Mouse (Mus musculus): ENCODE results near the gene Gm6525. TPM values are rescaled to one million over a fixed set of nuclear protein-coding genes. Genes with fewer than 3 reads are reported as not detected.

Gene Gm6525
- polyA plus RNA-seq, 1 experiment from 2014 or later, result 0.99 TPM

- Histone ChIP-seq H3K27ac (ENCODE audit: low read depth, low read length) (no peak overlapping the region), H3K27me3 (ENCODE audit: control insufficient read depth, insufficient read depth, low read length) (no peaks in the 10 kb centered on the region), H3K9ac (ENCODE audit: low read depth, low read length) (no peak overlapping the region), H3K36me3 (ENCODE audit: control insufficient read depth, insufficient read depth, low read length) (0 out of 2 replicates have a peak, but pooled peaks cover 3% of the 10 kb centered on the region), H3K4me3 (ENCODE audit: low read depth, low read length) (no peak overlapping the region), H3K4me1 (replicated peaks; ENCODE audit: control insufficient read depth, insufficient read depth, low read length) (no peaks in the 10 kb centered on the region), H3K4me2 (replicated peaks; ENCODE audit: low read depth, low read length) (no peak overlapping the region), H3K9me3 (ENCODE audit: control insufficient read depth, low read length) (no peaks in the 10 kb centered on the region)
- WGBS, result 84% methylated on average over 2 of the region's 2 CpGs
- DNase-seq (ENCODE audit: low spot score) (no peak), ATAC-seq (ENCODE audit: low FRiP score) (no peak)
Observed at GRCm38 (mm10) chr3:84180304-84180703, 6.4 kb downstream of the Gm6525 start.

- Histone ChIP-seq H3K9ac (ENCODE audit: low read depth, low read length) (no peak overlapping the region), H3K9me3 (ENCODE audit: control insufficient read depth, low read length) (no peaks in the 10 kb centered on the region), H3K4me2 (replicated peaks; ENCODE audit: low read depth, low read length) (no peak overlapping the region), H3K36me3 (ENCODE audit: control insufficient read depth, insufficient read depth, low read length) (0 out of 2 replicates have a peak, but pooled peaks cover 3% of the 10 kb centered on the region), H3K27me3 (ENCODE audit: control insufficient read depth, insufficient read depth, low read length) (no peaks in the 10 kb centered on the region), H3K4me1 (replicated peaks; ENCODE audit: control insufficient read depth, insufficient read depth, low read length) (no peaks in the 10 kb centered on the region), H3K27ac (ENCODE audit: low read depth, low read length) (no peak overlapping the region), H3K4me3 (ENCODE audit: low read depth, low read length) (no peak overlapping the region)
- no peak for DNase-seq (ENCODE audit: low spot score)
- 37% methylated on average over 8 of the region's 8 CpGs for WGBS
- no peak for ATAC-seq (ENCODE audit: low FRiP score)
Observed at GRCm38 (mm10) chr3:84181102-84181501, 7.2 kb downstream of the Gm6525 start.

GRCm38 (mm10) chr3:84181717-84182116 lies 7.8 kb downstream of the Gm6525 start:
- WGBS, result 27% methylated on average over 4 of the region's 4 CpGs
- ATAC-seq (ENCODE audit: low FRiP score) (no peak), DNase-seq (ENCODE audit: low spot score) (no peak)
- no peak overlapping the region for H3K27ac ChIP-seq (ENCODE audit: low read depth, low read length)
- no peak overlapping the region for H3K4me2 ChIP-seq (replicated peaks; ENCODE audit: low read depth, low read length)
- no peaks in the 10 kb centered on the region for H3K4me1 ChIP-seq (replicated peaks; ENCODE audit: control insufficient read depth, insufficient read depth, low read length)
- H3K27me3 ChIP-seq (ENCODE audit: control insufficient read depth, insufficient read depth, low read length), result no peaks in the 10 kb centered on the region
- no peaks in the 10 kb centered on the region for H3K36me3 ChIP-seq (ENCODE audit: control insufficient read depth, insufficient read depth, low read length)
- H3K9me3 ChIP-seq (ENCODE audit: control insufficient read depth, low read length), result no peaks in the 10 kb centered on the region
- H3K4me3 ChIP-seq (ENCODE audit: low read depth, low read length), result no peak overlapping the region
- H3K9ac ChIP-seq (ENCODE audit: low read depth, low read length), result no peak overlapping the region

- Histone ChIP-seq H3K27me3 (ENCODE audit: control insufficient read depth, insufficient read depth, low read length) (no peaks in the 10 kb centered on the region), H3K9ac (ENCODE audit: low read depth, low read length) (no peak overlapping the region), H3K27ac (ENCODE audit: low read depth, low read length) (no peak overlapping the region), H3K36me3 (ENCODE audit: control insufficient read depth, insufficient read depth, low read length) (no peaks in the 10 kb centered on the region), H3K4me3 (ENCODE audit: low read depth, low read length) (no peak overlapping the region), H3K4me2 (replicated peaks; ENCODE audit: low read depth, low read length) (no peak overlapping the region), H3K9me3 (ENCODE audit: control insufficient read depth, low read length) (no peaks in the 10 kb centered on the region), H3K4me1 (replicated peaks; ENCODE audit: control insufficient read depth, insufficient read depth, low read length) (no peaks in the 10 kb centered on the region)
- WGBS, result 61% methylated on average over 10 of the region's 10 CpGs
- DNase-seq (ENCODE audit: low spot score) (no peak), ATAC-seq (ENCODE audit: low FRiP score) (no peak)
Observed at GRCm38 (mm10) chr3:84189629-84190173, 15.8 kb downstream of the Gm6525 start.

- H3K36me3 ChIP-seq (ENCODE audit: control insufficient read depth, insufficient read depth, low read length), result no peaks in the 10 kb centered on the region
- H3K9me3 ChIP-seq (ENCODE audit: control insufficient read depth, low read length), result no peaks in the 10 kb centered on the region
- 16% methylated on average over 41 of the region's 41 CpGs for WGBS
- H3K9ac ChIP-seq (ENCODE audit: low read depth, low read length), result no peak overlapping the region
- 0 out of 2 replicates have a peak overlapping the region, but pooled peaks have one; percentile 7 for H3K4me2 ChIP-seq (replicated peaks; ENCODE audit: low read depth, low read length)
- no peak overlapping the region for H3K4me3 ChIP-seq (ENCODE audit: low read depth, low read length)
- no peaks in the 10 kb centered on the region for H3K27me3 ChIP-seq (ENCODE audit: control insufficient read depth, insufficient read depth, low read length)
- H3K27ac ChIP-seq (ENCODE audit: low read depth, low read length), result no peak overlapping the region
- ATAC-seq (ENCODE audit: low FRiP score), result peak; percentile 64
- no peaks in the 10 kb centered on the region for H3K4me1 ChIP-seq (replicated peaks; ENCODE audit: control insufficient read depth, insufficient read depth, low read length)
- peak; percentile 48 for DNase-seq (ENCODE audit: low spot score)
Observed at GRCm38 (mm10) chr3:84190513-84191061, 16.7 kb downstream of the Gm6525 start.

- Histone ChIP-seq H3K4me1 (replicated peaks; ENCODE audit: control insufficient read depth, insufficient read depth, low read length) (no peaks in the 10 kb centered on the region), H3K4me2 (replicated peaks; ENCODE audit: low read depth, low read length) (no peak overlapping the region), H3K27me3 (ENCODE audit: control insufficient read depth, insufficient read depth, low read length) (no peaks in the 10 kb centered on the region), H3K36me3 (ENCODE audit: control insufficient read depth, insufficient read depth, low read length) (no peaks in the 10 kb centered on the region), H3K9ac (ENCODE audit: low read depth, low read length) (no peak overlapping the region), H3K4me3 (ENCODE audit: low read depth, low read length) (no peak overlapping the region), H3K27ac (ENCODE audit: low read depth, low read length) (no peak overlapping the region), H3K9me3 (ENCODE audit: control insufficient read depth, low read length) (no peaks in the 10 kb centered on the region)
- WGBS, result 48% methylated on average over 21 of the region's 21 CpGs
- no peak for DNase-seq (ENCODE audit: low spot score)
- peak; percentile 50; the same call in 1 of the 2 replicates for ATAC-seq (ENCODE audit: low FRiP score)
Observed at GRCm38 (mm10) chr3:84191141-84191881, 17.4 kb downstream of the Gm6525 start.

GRCm38 (mm10) chr3:84193881-84194280 lies 20.0 kb downstream of the Gm6525 start:
- H3K4me3 ChIP-seq (ENCODE audit: low read depth, low read length), result no peak overlapping the region
- no peaks in the 10 kb centered on the region for H3K27me3 ChIP-seq (ENCODE audit: control insufficient read depth, insufficient read depth, low read length)
- no peaks in the 10 kb centered on the region for H3K4me1 ChIP-seq (replicated peaks; ENCODE audit: control insufficient read depth, insufficient read depth, low read length)
- H3K9me3 ChIP-seq (ENCODE audit: control insufficient read depth, low read length), result no peaks in the 10 kb centered on the region
- WGBS, result 70% methylated on average over 4 of the region's 4 CpGs
- no peak for ATAC-seq (ENCODE audit: low FRiP score)
- H3K4me2 ChIP-seq (replicated peaks; ENCODE audit: low read depth, low read length), result no peak overlapping the region
- H3K27ac ChIP-seq (ENCODE audit: low read depth, low read length), result no peak overlapping the region
- no peak for DNase-seq (ENCODE audit: low spot score)
- no peaks in the 10 kb centered on the region for H3K36me3 ChIP-seq (ENCODE audit: control insufficient read depth, insufficient read depth, low read length)
- H3K9ac ChIP-seq (ENCODE audit: low read depth, low read length), result no peak overlapping the region

- ATAC-seq (ENCODE audit: low FRiP score), result no peak
- H3K4me2 ChIP-seq (replicated peaks; ENCODE audit: low read depth, low read length), result no peak overlapping the region
- H3K4me3 ChIP-seq (ENCODE audit: low read depth, low read length), result no peak overlapping the region
- H3K27me3 ChIP-seq (ENCODE audit: control insufficient read depth, insufficient read depth, low read length), result no peaks in the 10 kb centered on the region
- no peaks in the 10 kb centered on the region for H3K36me3 ChIP-seq (ENCODE audit: control insufficient read depth, insufficient read depth, low read length)
- no peak for DNase-seq (ENCODE audit: low spot score)
- H3K9ac ChIP-seq (ENCODE audit: low read depth, low read length), result no peak overlapping the region
- 95% methylated on average over 3 of the region's 3 CpGs for WGBS
- no peak overlapping the region for H3K27ac ChIP-seq (ENCODE audit: low read depth, low read length)
- no peaks in the 10 kb centered on the region for H3K4me1 ChIP-seq (replicated peaks; ENCODE audit: control insufficient read depth, insufficient read depth, low read length)
- no peaks in the 10 kb centered on the region for H3K9me3 ChIP-seq (ENCODE audit: control insufficient read depth, low read length)
Observed at GRCm38 (mm10) chr3:84198229-84198628, 24.3 kb downstream of the Gm6525 start.

GRCm38 (mm10) chr3:84199516-84199915 lies 25.6 kb downstream of the Gm6525 start:
- WGBS, result 96% methylated on average over 9 of the region's 9 CpGs
- no peak overlapping the region for H3K27ac ChIP-seq (ENCODE audit: low read depth, low read length)
- H3K9me3 ChIP-seq (ENCODE audit: control insufficient read depth, low read length), result no peaks in the 10 kb centered on the region
- H3K4me2 ChIP-seq (replicated peaks; ENCODE audit: low read depth, low read length), result no peak overlapping the region
- no peaks in the 10 kb centered on the region for H3K27me3 ChIP-seq (ENCODE audit: control insufficient read depth, insufficient read depth, low read length)
- ATAC-seq (ENCODE audit: low FRiP score) (no peak), DNase-seq (ENCODE audit: low spot score) (no peak)
- no peaks in the 10 kb centered on the region for H3K4me1 ChIP-seq (replicated peaks; ENCODE audit: control insufficient read depth, insufficient read depth, low read length)
- H3K9ac ChIP-seq (ENCODE audit: low read depth, low read length), result no peak overlapping the region
- no peak overlapping the region for H3K4me3 ChIP-seq (ENCODE audit: low read depth, low read length)
- H3K36me3 ChIP-seq (ENCODE audit: control insufficient read depth, insufficient read depth, low read length), result no peaks in the 10 kb centered on the region

Data from hindbrain, embryonic 11.5 days (tissue).